Mouse (Mus musculus) liver, embryonic 16.5 days (tissue): ENCODE measurements at regions not wholly inside any gene's neighbourhood (a gene's known extent, or its start where the extent isn't known, plus 50 kb on each side); places are given as distances from the start of the nearest gene placed in this dataset.

Experiments
- ATAC-seq: fragments of 200-750 bp; cut with Nextera tagmentation; 2 replicates; pipeline ENCODE4 v1.8.0; 2017; ENCODE audit warnings: low read depth, mild to moderate bottlenecking, moderate number of reproducible peaks, moderate library complexity
- H3K27ac ChIP-seq: fragments of 300-500 bp; sonication (generic); 2 replicates; pipeline ENCODE4 v1.5.1; 2014; ENCODE audit warnings: mild to moderate bottlenecking, low read length
- H3K27me3 ChIP-seq: fragments of 300-500 bp; sonication (generic); 2 replicates; pipeline ENCODE4 v1.6.1; 2014; ENCODE audit warnings: low read depth, low read length, mixed read lengths; ENCODE audit not compliant: control insufficient read depth, insufficient read depth
- H3K36me3 ChIP-seq: fragments of 300-500 bp; sonication (generic); 2 replicates; pipeline ENCODE4 v1.6.1; 2014; ENCODE audit warnings: mild to moderate bottlenecking; ENCODE audit not compliant: control insufficient read depth, insufficient read depth
- H3K4me1 ChIP-seq: fragments of 300-500 bp; sonication (generic); 2 replicates; pipeline ENCODE4 v1.6.1; 2014; ENCODE audit warnings: low read depth, low read length, mixed read lengths; ENCODE audit not compliant: control insufficient read depth
- H3K4me2 ChIP-seq: fragments of 300-500 bp; sonication (generic); 2 replicates; pipeline ENCODE4 v1.6.1; 2014; ENCODE audit warnings: low read depth, low read length, mixed read lengths
- H3K4me3 ChIP-seq: fragments of 300-500 bp; sonication (generic); 2 replicates; pipeline ENCODE4 v1.5.1; 2014; ENCODE audit warnings: low read depth, mild to moderate bottlenecking, low read length
- H3K9ac ChIP-seq: fragments of 300-500 bp; sonication (generic); 2 replicates; pipeline ENCODE4 v1.6.1; 2014; ENCODE audit warnings: low read depth, low read length
- H3K9me3 ChIP-seq: fragments of 300-500 bp; sonication (generic); replicated peaks from 2 replicates; pipeline ENCODE4 v1.6.1; 2016; ENCODE audit warnings: low read length; ENCODE audit not compliant: control insufficient read depth
- WGBS: fragments of 180-500 bp; shearing (Covaris S2); extraction: QIAGEN DNeasy Blood & Tissue Kit; methylation state at CpG from one replicate; pipeline ENCODE4 v1.1.7; 2014; ENCODE audit not compliant: insufficient replicate concordance; 5-methylcytosine and 5-hydroxymethylcytosine counted together

DNA sequence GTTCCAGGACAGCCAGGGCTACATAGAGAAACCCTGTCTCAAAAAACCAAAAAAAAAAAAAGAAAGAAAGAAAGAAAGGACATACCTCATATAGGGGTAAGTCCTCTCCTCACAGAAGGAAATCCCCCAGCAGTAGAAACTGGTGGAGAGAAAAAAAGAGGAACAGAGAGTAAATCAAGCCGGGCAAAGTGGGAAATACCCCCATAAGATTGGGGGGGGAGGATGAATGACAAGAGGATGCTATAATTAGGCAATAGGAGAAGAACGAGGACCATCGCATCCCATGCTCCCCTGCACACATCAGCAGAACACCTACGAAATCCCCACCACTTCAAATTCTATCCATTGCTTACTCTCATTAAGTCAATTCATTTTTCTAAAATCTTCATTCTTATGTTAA, 211.1 kb upstream of the Jarid2 start:
- Histone ChIP-seq H3K36me3 (no peaks in the 10 kb centered on the region), H3K27ac (no peak overlapping the region), H3K9ac (no peak overlapping the region), H3K4me1 (no peaks in the 10 kb centered on the region), H3K9me3 (no peaks in the 10 kb centered on the region), H3K4me2 (no peak overlapping the region), H3K27me3 (no peaks in the 10 kb centered on the region), H3K4me3 (no peak overlapping the region)
- WGBS: 37% methylated on average over 4 of the region's 4 CpGs
- ATAC-seq: no peak

- H3K27me3 ChIP-seq: no peaks in the 10 kb centered on the region
- WGBS: 61% methylated on average over 4 of the region's 4 CpGs
- H3K4me1 ChIP-seq: no peaks in the 10 kb centered on the region
- H3K36me3 ChIP-seq: no peaks in the 10 kb centered on the region
- H3K4me2 ChIP-seq: no peak overlapping the region
- no peaks in the 10 kb centered on the region for H3K9me3 ChIP-seq
- H3K4me3 ChIP-seq: no peak overlapping the region
- ATAC-seq: no peak
- no peak overlapping the region for H3K9ac ChIP-seq
- H3K27ac ChIP-seq: no peak overlapping the region
Measured at GRCm38 (mm10) chr13:44523516-44523915, 205.8 kb upstream of the Jarid2 start.

GRCm38 (mm10) chr13:44530867-44531564, 198.3 kb upstream of the Jarid2 start:
- H3K4me3 ChIP-seq: no peak overlapping the region
- H3K9me3 ChIP-seq: no peaks in the 10 kb centered on the region
- no peaks in the 10 kb centered on the region for H3K4me1 ChIP-seq
- ATAC-seq: no peak
- WGBS: 63% methylated on average over 9 of the region's 9 CpGs
- H3K9ac ChIP-seq: no peak overlapping the region
- no peak overlapping the region for H3K27ac ChIP-seq
- H3K27me3 ChIP-seq: no peaks in the 10 kb centered on the region
- H3K4me2 ChIP-seq: no peak overlapping the region
- H3K36me3 ChIP-seq: no peaks in the 10 kb centered on the region

- no peak for ATAC-seq
- no peaks in the 10 kb centered on the region for H3K36me3 ChIP-seq
- H3K27ac ChIP-seq: no peak overlapping the region
- H3K4me2 ChIP-seq: no peak overlapping the region
- H3K9ac ChIP-seq: no peak overlapping the region
- WGBS: 54% methylated on average over 11 of the region's 11 CpGs
- no peak overlapping the region for H3K4me3 ChIP-seq
- H3K9me3 ChIP-seq: no peaks in the 10 kb centered on the region
- H3K4me1 ChIP-seq: no peaks in the 10 kb centered on the region
- H3K27me3 ChIP-seq: no peaks in the 10 kb centered on the region
Measured at GRCm38 (mm10) chr13:44532631-44533180, 196.6 kb upstream of the Jarid2 start.

DNA sequence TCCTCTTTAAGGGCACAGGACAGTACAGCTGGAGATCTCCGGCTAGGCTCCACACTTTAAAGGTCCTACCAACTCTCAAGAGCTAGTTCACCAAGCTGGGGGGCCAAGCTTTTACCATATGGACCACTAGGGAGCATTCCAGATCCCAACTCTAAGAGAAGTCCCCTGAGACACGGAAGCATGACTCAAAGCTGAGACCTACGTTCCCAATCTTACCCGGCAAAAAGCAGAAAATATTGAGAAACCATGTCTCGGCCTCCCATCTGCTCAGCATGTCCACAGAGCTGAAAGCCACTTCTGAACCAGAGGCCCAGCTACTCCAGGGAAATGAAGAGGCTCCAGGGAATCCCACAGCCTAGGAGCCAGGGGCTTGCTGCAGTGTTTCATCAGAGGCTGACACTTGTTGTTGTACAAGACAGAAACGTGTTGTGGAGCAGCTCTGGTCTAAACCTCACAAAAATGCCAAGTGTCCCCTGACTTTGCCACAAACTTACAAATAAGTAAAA, 194.6 kb upstream of the Jarid2 start:
- WGBS: 71% methylated on average over 6 of the region's 6 CpGs
- no peak overlapping the region for H3K9ac ChIP-seq
- no peak overlapping the region for H3K4me2 ChIP-seq
- no peaks in the 10 kb centered on the region for H3K9me3 ChIP-seq
- H3K27me3 ChIP-seq: no peaks in the 10 kb centered on the region
- no peak overlapping the region for H3K27ac ChIP-seq
- no peaks in the 10 kb centered on the region for H3K4me1 ChIP-seq
- no peak overlapping the region for H3K4me3 ChIP-seq
- H3K36me3 ChIP-seq: no peaks in the 10 kb centered on the region
- ATAC-seq: no peak

GRCm38 (mm10) chr13:44535441-44535840, 193.8 kb upstream of the Jarid2 start:
- H3K4me2 ChIP-seq: no peak overlapping the region
- WGBS: 58% methylated on average over 18 of the region's 18 CpGs
- H3K27me3 ChIP-seq: no peaks in the 10 kb centered on the region
- H3K36me3 ChIP-seq: no peaks in the 10 kb centered on the region
- no peak for ATAC-seq
- no peak overlapping the region for H3K4me3 ChIP-seq
- H3K4me1 ChIP-seq: no peaks in the 10 kb centered on the region
- no peak overlapping the region for H3K27ac ChIP-seq
- no peaks in the 10 kb centered on the region for H3K9me3 ChIP-seq
- no peak overlapping the region for H3K9ac ChIP-seq

- no peak overlapping the region for H3K4me3 ChIP-seq
- 67% methylated on average over 7 of the region's 7 CpGs for WGBS
- H3K27ac ChIP-seq: no peak overlapping the region
- no peaks in the 10 kb centered on the region for H3K4me1 ChIP-seq
- H3K36me3 ChIP-seq: no peaks in the 10 kb centered on the region
- no peak overlapping the region for H3K4me2 ChIP-seq
- no peak for ATAC-seq
- no peaks in the 10 kb centered on the region for H3K27me3 ChIP-seq
- no peak overlapping the region for H3K9ac ChIP-seq
- no peaks in the 10 kb centered on the region for H3K9me3 ChIP-seq
Measured at GRCm38 (mm10) chr13:44538238-44538637, 191.0 kb upstream of the Jarid2 start.

GRCm38 (mm10) chr13:44540401-44540800, 188.9 kb upstream of the Jarid2 start:
- Histone ChIP-seq H3K4me3 (no peak overlapping the region), H3K9ac (no peak overlapping the region), H3K9me3 (no peaks in the 10 kb centered on the region), H3K4me2 (no peak overlapping the region), H3K4me1 (no peaks in the 10 kb centered on the region), H3K27ac (no peak overlapping the region), H3K27me3 (no peaks in the 10 kb centered on the region), H3K36me3 (no peaks in the 10 kb centered on the region)
- no peak for ATAC-seq
- 48% methylated on average over 4 of the region's 4 CpGs for WGBS

DNA sequence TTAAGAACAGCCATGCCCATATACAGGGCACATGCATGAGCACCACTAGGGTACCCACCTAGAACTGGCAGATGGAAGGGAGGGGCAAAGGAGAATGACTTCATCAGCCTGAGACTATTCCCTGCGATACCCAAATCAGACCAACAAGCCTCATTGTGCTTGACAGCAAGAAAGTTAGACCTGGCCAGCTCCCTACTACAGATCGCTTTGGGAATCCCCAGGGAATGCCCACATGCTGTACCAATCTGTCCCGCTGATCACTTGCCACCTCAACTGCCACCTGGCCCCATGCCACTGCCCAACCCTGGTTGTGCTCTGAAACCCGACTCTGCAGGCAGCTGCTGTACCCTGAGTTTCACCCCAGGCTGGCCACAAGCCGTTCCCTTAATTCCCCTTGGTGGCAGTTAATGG, 188.0 kb upstream of the Jarid2 start:
- Histone ChIP-seq H3K4me2 (no peak overlapping the region), H3K36me3 (no peaks in the 10 kb centered on the region), H3K27me3 (no peaks in the 10 kb centered on the region), H3K9me3 (no peaks in the 10 kb centered on the region), H3K4me3 (no peak overlapping the region), H3K9ac (no peak overlapping the region), H3K27ac (no peak overlapping the region), H3K4me1 (no peaks in the 10 kb centered on the region)
- 56% methylated on average over 5 of the region's 5 CpGs for WGBS
- no peak for ATAC-seq
